Mouse (Mus musculus) activated CD4-positive, CD25-positive, alpha-beta regulatory T cell, adult 4 months (primary cell): ENCODE measurements around the gene Fat3. TPM values are rescaled to one million over a fixed set of nuclear protein-coding genes. Genes with fewer than 3 reads are reported as not detected.

ENCODE experiments used
- ATAC-seq: one replicate; pipeline ENCODE4 v1.8.0; 2017
- polyA plus RNA-seq, 2 experiments: library from polyadenylated mRNA; unstranded; fragments of 100-300 nt; shearing (Covaris generic); gene quantifications; one replicate each; pipeline ENCODE4 v1.2.1; 2017

Fat3 gene
- polyA plus RNA-seq, 2 experiments from 2014 or later: 0.13 to 0.29 TPM

GRCm38 (mm10) chr9:15939594-15939993, 561.5 kb downstream of the Fat3 start:
- no peak for ATAC-seq

GRCm38 (mm10) chr9:15937837-15938514, 563.1 kb downstream of the Fat3 start:
- no peak for ATAC-seq

GRCm38 (mm10) chr9:15930928-15931443, 570.1 kb downstream of the Fat3 start:
- no peak for ATAC-seq

- ATAC-seq: no peak
Measured at GRCm38 (mm10) chr9:15928331-15928730, 572.8 kb downstream of the Fat3 start.

- ATAC-seq: no peak
Measured at GRCm38 (mm10) chr9:15927378-15928083, 573.6 kb downstream of the Fat3 start.

- no peak for ATAC-seq
Measured at GRCm38 (mm10) chr9:15925237-15925636, 575.8 kb downstream of the Fat3 start.

- ATAC-seq: no peak
Measured at GRCm38 (mm10) chr9:15920271-15920670, 580.8 kb downstream of the Fat3 start.

GRCm38 (mm10) chr9:15919373-15920005, 581.6 kb downstream of the Fat3 start:
- no peak for ATAC-seq

- no peak for ATAC-seq
Measured at GRCm38 (mm10) chr9:15916600-15916999, 584.5 kb downstream of the Fat3 start.

GRCm38 (mm10) chr9:15912735-15913134, 588.4 kb downstream of the Fat3 start:
- ATAC-seq: no peak

- ATAC-seq: no peak
Measured at GRCm38 (mm10) chr9:15909397-15910113, 591.5 kb downstream of the Fat3 start.

GRCm38 (mm10) chr9:15903948-15904750, 596.9 kb downstream of the Fat3 start:
- no peak for ATAC-seq

GRCm38 (mm10) chr9:15898112-15898511, 603.0 kb downstream of the Fat3 start:
- ATAC-seq: no peak

- no peak for ATAC-seq
Measured at GRCm38 (mm10) chr9:15886756-15887155, 614.3 kb downstream of the Fat3 start.

GRCm38 (mm10) chr9:15880754-15881153, 620.3 kb downstream of the Fat3 start:
- no peak for ATAC-seq

- no peak for ATAC-seq
Measured at GRCm38 (mm10) chr9:15880160-15880603, 620.9 kb downstream of the Fat3 start.

GRCm38 (mm10) chr9:15874506-15875160, 626.5 kb downstream of the Fat3 start, which contains the start of gene Mtnr1b:
Mtnr1b (minus strand) TSS chr9:15874556.
- no peak for ATAC-seq

GRCm38 (mm10) chr9:15870013-15870412, 631.1 kb downstream of the Fat3 start:
- ATAC-seq: no peak

- ATAC-seq: no peak
Measured at GRCm38 (mm10) chr9:15869456-15869855, 631.6 kb downstream of the Fat3 start.

GRCm38 (mm10) chr9:15866280-15867072, 634.6 kb downstream of the Fat3 start:
- no peak for ATAC-seq
